Mouse (Mus musculus): ENCODE measurements around the gene Nfib. TPM values are rescaled to one million over a fixed set of nuclear protein-coding genes. Genes with fewer than 3 reads are reported as not detected.

Nfib gene
- polyA plus RNA-seq, 1 experiment from 2014 or later = 113 TPM

Other genes starting within 250 kb of the Nfib start
- gene Zdhhc21, start 154.2 kb upstream of the Nfib start, polyA plus RNA-seq (2015; fragmentation: Nextera tagmentation; extraction: Ambion mirVana) = 14.3 and 14.8 TPM in 2 replicates
- gene Cer1, start 179.4 kb upstream of the Nfib start, polyA plus RNA-seq (2015; fragmentation: Nextera tagmentation; extraction: Ambion mirVana) = 0.19 and 0.22 TPM in 2 replicates

Data from limb, embryonic 15.5 days (tissue).